Mouse (Mus musculus): ENCODE measurements at regions not wholly inside any gene's neighbourhood (a gene's known extent, or its start where the extent isn't known, plus 50 kb on each side); places are given as distances from the start of the nearest gene placed in this dataset.

- DNase-seq = peak; percentile 54
Measured at GRCm38 (mm10) chr2:170218230-170219044, 70.5 kb upstream of the Zfp217 start.

DNA sequence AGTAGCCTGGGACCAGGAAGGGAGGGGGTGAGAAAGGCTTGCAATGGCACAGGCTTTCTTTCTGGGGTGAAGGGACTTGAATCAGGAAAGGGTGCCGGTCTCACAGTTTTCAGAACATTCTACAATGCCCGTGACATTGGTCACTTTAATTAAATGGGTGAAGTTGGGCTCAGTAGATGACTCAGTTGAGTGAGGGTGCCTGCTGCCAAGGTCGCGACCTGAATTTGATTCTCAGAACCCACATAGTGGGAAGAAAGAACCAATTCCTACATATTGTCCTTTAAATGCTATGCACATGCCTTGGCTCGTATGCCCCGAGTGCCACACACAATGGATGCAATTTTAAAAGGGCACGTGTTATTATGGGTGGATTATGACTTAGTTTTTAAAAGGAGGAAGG, 68.4 kb upstream of the Zfp217 start:
- DNase-seq = no peak

GRCm38 (mm10) chr2:170209121-170209520, 61.2 kb upstream of the Zfp217 start:
- DNase-seq = no peak

GRCm38 (mm10) chr2:170207878-170208277, 60.0 kb upstream of the Zfp217 start:
- peak; percentile 30 for DNase-seq

DNA sequence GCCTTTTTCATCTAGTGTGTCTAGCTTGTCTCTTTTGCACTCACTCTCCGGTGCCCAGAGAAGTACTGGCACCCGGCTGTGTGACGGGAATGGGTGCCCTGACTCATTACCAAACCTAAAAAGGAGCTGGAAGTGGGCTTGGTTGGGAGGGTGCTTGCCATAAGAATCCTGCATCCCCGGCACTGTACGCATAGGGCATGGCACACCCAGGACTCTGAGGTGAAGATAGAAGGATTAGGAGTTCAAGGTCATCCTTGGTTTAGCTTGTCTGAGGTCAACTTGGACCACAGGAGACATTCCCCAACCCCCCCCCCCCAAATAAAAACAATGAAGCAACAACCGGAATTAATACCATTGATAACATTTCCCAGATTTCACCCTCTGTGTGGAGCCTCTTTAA, 59.5 kb upstream of the Zfp217 start:
- DNase-seq = no peak

GRCm38 (mm10) chr2:170206870-170207269, 59.0 kb upstream of the Zfp217 start:
- no peak for DNase-seq

DNA sequence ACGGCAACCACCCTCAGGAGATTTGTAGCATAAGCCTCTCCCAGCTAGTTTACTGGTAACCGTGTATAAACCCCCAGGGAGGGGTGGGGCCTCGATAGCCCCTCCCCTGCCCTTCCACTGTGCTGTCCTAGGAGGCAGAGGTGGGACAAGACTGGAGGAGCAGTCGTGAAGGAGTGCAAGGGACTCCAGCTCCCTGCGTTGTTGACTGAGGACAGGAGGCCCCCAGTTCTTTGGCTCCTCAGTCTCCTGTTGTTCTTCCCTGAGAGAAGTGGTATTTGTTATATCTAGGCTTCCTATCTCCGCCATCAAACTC, 58.5 kb upstream of the Zfp217 start:
- DNase-seq = peak; percentile 67

GRCm38 (mm10) chr2:170205591-170206441, 57.9 kb upstream of the Zfp217 start:
- DNase-seq = peak; percentile 70

GRCm38 (mm10) chr2:170204768-170205514, 57.0 kb upstream of the Zfp217 start:
- peak; percentile 47 for DNase-seq

DNA sequence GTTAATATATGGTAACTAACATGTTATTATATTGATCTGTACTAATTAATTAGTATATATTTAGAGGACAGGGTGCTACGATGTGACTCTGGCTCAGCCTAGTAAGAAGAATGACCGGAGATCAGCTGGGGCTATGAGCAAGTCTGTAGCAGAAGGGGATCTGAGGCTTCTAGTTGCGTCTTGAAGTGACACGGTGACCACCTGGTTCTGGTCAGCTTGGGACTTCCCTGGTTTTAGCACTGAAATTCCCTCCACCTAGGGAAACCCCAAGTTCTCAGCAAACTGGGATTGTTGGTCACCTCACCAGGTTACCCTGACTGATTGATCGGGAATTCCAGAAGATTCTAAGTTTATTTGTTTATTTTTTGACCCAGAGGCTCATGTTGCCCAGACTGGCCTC, 55.6 kb upstream of the Zfp217 start:
- no peak for DNase-seq

DNA sequence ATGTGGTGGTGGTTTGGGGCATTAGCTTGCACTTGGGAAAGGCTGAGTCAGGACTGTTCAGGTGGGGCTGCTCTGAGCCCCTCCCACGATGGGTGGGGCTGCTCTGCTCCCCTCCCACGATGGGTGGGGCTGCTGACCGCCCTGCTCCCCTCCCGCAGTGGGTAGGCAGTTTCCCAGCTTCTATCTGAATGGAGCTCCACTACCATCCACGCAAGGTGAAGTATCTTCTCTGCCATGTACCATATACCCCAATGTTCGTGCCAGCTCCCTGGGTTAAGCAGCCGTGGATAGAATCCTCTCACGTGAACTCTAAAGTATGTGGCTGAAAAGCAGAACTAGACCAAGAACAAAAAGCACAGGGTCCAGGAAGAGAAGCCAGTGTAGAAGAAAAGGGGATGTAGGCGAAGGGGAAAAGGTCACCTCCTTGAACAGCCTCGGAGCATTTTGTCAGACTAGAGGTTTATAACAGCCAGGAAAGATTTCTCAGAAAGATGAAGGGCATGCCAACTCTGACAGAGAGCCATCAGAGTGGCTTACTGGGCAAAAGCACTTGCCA, 54.0 kb upstream of the Zfp217 start:
- no peak for DNase-seq

All from thymus, postnatal 14 days (tissue).